Mouse (Mus musculus) limb, embryonic 13.5 days (tissue): Measurements from ENCODE around the gene Slc51b. TPM values are rescaled to one million over a fixed set of nuclear protein-coding genes. Genes with fewer than 3 reads are reported as not detected.

Experiments
- ATAC-seq: fragments of 200-750 bp; cut with Nextera tagmentation; 2 replicates; pipeline ENCODE4 v1.8.0; 2017; ENCODE audit warnings: low read depth, moderate number of reproducible peaks, moderate TSS enrichment; ENCODE audit not compliant: low FRiP score
- H3K27ac ChIP-seq: fragments of 300-500 bp; sonication (generic); 2 replicates; pipeline ENCODE4 v1.5.1; 2015; ENCODE audit warnings: inconsistent platforms, mild to moderate bottlenecking, moderate library complexity
- H3K27me3 ChIP-seq: fragments of 300-500 bp; sonication (generic); 2 replicates; pipeline ENCODE4 v1.6.1; 2015; ENCODE audit warnings: mild to moderate bottlenecking, inconsistent platforms
- H3K36me3 ChIP-seq: fragments of 300-500 bp; sonication (generic); 2 replicates; pipeline ENCODE4 v1.6.1; 2015; ENCODE audit warnings: inconsistent platforms, mild to moderate bottlenecking, moderate library complexity
- H3K4me1 ChIP-seq: fragments of 300-500 bp; sonication (generic); 2 replicates; pipeline ENCODE4 v1.6.1; 2015; ENCODE audit warnings: inconsistent platforms
- H3K4me2 ChIP-seq: fragments of 300-500 bp; sonication (generic); replicated peaks from 2 replicates; pipeline ENCODE4 v1.6.1; 2015; ENCODE audit warnings: inconsistent platforms, mild to moderate bottlenecking, moderate library complexity
- H3K4me3 ChIP-seq: fragments of 300-500 bp; sonication (generic); 2 replicates; pipeline ENCODE4 v1.5.1; 2015; ENCODE audit warnings: moderate library complexity, mild to moderate bottlenecking, inconsistent platforms
- H3K9ac ChIP-seq: fragments of 300-500 bp; sonication (generic); 2 replicates; pipeline ENCODE4 v1.6.1; 2015; ENCODE audit warnings: mild to moderate bottlenecking, inconsistent platforms
- H3K9me3 ChIP-seq: fragments of 300-500 bp; sonication (generic); 2 replicates; pipeline ENCODE4 v1.6.1; 2016; ENCODE audit warnings: inconsistent platforms
- WGBS: fragments of 180-500 bp; shearing (Covaris S2); methylation state at CpG from one replicate; pipeline ENCODE4 v1.1.7; 2015; 5-methylcytosine and 5-hydroxymethylcytosine counted together
- polyA plus RNA-seq: library from polyadenylated mRNA; unstranded; fragments of >200 nt; fragmentation: Nextera tagmentation; extraction: Ambion mirVana; gene quantifications from 2 replicates; pipeline ENCODE4 v1.2.1, GENCODE M21; 2015

Gene Slc51b
- polyA plus RNA-seq, 1 experiment from 2014 or later = not detected

DNA sequence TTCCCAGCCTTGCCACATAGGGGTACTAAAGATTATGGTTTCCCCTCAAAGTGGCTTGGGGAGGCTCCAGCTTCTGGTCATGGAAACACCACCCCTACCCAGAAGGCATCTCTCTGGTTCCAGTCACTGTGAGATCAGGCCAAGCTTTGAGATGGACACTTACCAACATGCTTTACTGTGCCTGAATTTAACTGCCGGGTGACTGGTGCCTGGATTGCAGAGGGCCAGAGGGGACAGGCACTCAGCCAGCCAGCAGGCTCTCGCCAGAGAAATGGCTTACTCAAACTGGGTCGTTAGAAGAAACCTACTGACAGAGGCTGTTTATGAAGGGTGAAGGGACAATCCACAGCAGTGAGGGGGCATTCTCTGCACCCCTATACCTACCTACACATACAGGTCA, 38.5 kb downstream of the Slc51b start:
- WGBS = 19% methylated on average over 3 of the region's 3 CpGs
- Histone ChIP-seq H3K4me3 (no peak overlapping the region), H3K27me3 (peaks cover 12% of the 10 kb centered on the region), H3K9ac (no peak overlapping the region), H3K27ac (no peak overlapping the region), H3K9me3 (no peaks in the 10 kb centered on the region), H3K4me2 (no peak overlapping the region), H3K4me1 (no peaks in the 10 kb centered on the region), H3K36me3 (no peaks in the 10 kb centered on the region)
- ATAC-seq = no peak

DNA sequence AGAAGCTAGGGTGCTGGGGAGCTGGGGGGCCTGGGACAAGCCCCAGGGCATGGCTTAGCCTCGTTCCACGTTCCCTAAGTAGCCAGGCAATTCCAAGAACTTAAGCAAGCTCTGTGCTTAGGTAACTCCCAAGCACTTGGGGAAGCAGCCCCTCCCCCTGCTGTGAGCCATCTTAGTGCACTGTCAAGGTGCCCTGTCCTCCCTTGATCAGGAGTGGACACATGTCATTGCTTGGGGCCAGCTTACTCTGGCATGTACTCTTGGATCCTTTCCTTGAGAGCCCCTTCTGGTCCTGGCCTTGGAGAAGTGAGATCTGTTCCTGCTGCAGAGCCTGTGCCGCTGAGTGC, 40.0 kb downstream of the Slc51b start:
- no peaks in the 10 kb centered on the region for H3K27me3 ChIP-seq
- H3K9ac ChIP-seq = no peak overlapping the region
- H3K4me3 ChIP-seq = no peak overlapping the region
- WGBS = 58% methylated on average over 3 of the region's 3 CpGs
- peaks cover 3% of the 10 kb centered on the region; the same call in 1 of the 2 replicates for H3K36me3 ChIP-seq
- H3K4me1 ChIP-seq = no peaks in the 10 kb centered on the region
- H3K4me2 ChIP-seq = no peak overlapping the region
- no peak overlapping the region for H3K27ac ChIP-seq
- ATAC-seq = no peak
- no peaks in the 10 kb centered on the region for H3K9me3 ChIP-seq

DNA sequence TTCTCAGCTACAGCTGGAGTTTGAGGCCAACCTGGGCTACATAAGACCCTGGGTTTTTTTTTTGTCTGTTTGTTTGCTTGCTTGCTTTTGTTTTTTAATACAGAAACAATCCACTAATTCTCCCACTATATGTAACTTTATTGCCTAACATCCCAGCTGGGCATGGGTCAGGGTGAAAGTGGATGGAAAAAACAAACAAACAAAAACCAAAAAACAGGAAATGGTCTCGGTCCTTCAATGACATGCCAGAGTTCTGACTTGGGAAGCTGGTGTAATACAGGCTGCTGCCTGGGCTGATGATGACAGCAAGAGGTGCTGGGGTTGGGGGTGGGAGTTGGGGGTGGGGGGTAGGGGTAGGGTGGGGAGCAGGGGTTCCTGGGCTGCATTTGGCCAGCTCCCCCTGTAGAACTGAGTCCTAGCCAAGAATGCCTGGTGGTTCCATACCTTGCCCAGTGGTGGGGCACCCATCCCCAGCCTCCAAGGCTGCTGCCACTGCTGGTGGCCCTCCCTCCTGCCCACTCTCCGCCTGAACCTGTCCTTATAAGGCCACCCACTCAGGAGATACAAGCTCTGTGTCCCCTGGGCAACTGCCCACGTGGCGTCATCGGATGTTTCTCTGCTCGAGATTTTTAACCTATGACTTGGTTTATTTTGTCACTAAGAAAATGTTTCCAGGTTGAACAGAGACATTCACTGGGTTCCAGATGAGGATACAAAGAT, 40.6 kb downstream of the Slc51b start:
- no peak overlapping the region for H3K4me2 ChIP-seq
- no peak overlapping the region for H3K4me3 ChIP-seq
- H3K36me3 ChIP-seq = peaks cover 8% of the 10 kb centered on the region; the same call in 1 of the 2 replicates
- H3K9me3 ChIP-seq = no peaks in the 10 kb centered on the region
- no peak overlapping the region for H3K9ac ChIP-seq
- H3K27ac ChIP-seq = no peak overlapping the region
- no peaks in the 10 kb centered on the region for H3K4me1 ChIP-seq
- WGBS = 72% methylated on average over 6 of the region's 6 CpGs
- H3K27me3 ChIP-seq = no peaks in the 10 kb centered on the region
- ATAC-seq = no peak

DNA sequence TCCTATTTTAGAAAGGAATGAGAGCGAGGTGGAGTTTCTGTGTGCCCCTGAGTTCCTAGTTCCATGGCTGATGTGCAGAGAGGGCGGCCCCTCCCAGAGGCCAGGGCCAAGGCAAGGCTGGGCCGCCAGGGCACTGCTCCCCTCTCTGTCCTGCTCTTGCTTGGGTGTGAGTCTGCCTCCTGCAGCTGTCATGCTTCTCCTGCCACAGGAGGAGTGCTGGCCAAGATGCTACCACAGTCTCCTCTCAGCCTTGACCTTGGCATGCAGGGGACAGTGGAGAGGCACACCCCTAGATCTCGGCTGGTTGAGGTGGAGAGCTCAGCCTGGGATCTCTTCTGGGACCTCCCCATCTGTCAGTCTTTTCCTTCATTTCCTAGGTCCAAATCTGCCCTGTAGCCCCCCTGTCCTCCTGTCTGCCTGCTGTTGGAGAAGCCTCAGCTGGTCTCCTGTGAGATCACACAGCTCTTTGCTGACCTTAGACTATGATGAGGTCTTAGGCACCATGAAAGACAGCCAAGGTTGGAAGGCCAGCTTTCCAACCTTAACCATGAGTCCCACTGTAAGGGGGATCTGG, 41.7 kb downstream of the Slc51b start:
- 74% methylated on average over 4 of the region's 4 CpGs for WGBS
- ATAC-seq = no peak
- H3K9me3 ChIP-seq = no peaks in the 10 kb centered on the region
- H3K36me3 ChIP-seq = peaks cover 12% of the 10 kb centered on the region; the same call in 1 of the 2 replicates
- no peaks in the 10 kb centered on the region for H3K4me1 ChIP-seq
- H3K4me2 ChIP-seq = no peak overlapping the region
- no peaks in the 10 kb centered on the region for H3K27me3 ChIP-seq
- no peak overlapping the region for H3K27ac ChIP-seq
- H3K9ac ChIP-seq = no peak overlapping the region
- H3K4me3 ChIP-seq = no peak overlapping the region

DNA sequence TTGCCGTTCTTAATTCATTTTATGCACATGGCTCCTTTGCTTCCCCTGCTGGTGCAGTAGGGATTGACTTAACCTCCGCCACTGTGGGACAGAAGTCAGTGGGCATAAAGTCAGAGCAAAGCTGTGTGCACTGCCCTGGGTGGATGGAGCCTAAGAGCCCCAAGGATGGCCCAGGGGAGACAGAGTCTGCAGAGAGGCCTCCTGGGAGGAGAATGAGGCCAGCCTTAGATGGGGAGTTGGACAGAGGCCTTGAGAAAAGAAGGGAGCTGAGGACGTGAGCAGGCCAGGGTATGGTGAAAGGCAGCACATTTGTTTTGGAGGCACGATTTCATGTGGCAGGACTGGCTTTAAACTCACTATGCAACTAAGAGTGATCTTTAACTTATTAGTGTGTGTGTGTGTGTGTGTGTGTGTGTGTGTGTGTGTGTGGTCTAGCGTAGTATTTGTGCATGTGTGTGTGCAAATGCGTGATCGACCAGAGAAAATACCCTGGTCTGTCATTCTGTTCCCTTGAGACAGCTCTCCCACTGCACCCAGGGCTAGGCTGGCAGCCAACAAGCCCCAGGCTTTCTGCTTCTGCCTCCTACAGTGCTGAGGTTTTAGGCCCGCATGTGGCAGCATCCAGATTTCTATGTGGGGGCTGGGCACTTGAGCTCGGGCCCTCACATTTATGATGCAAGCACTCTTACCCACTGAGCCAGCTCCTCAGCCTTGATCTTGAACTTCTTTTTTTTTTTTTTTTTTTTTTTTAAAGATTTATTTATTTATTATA, 47.4 kb downstream of the Slc51b start:
- no peak overlapping the region for H3K4me3 ChIP-seq
- H3K9ac ChIP-seq = peak overlapping the region; percentile 31; the same call in 1 of the 2 replicates
- no peak overlapping the region for H3K27ac ChIP-seq
- no peaks in the 10 kb centered on the region for H3K9me3 ChIP-seq
- WGBS = 72% methylated on average over 8 of the region's 9 CpGs
- no peak for ATAC-seq
- no peaks in the 10 kb centered on the region for H3K27me3 ChIP-seq
- H3K4me2 ChIP-seq = no peak overlapping the region
- peaks cover 24% of the 10 kb centered on the region for H3K36me3 ChIP-seq
- H3K4me1 ChIP-seq = no peaks in the 10 kb centered on the region

DNA sequence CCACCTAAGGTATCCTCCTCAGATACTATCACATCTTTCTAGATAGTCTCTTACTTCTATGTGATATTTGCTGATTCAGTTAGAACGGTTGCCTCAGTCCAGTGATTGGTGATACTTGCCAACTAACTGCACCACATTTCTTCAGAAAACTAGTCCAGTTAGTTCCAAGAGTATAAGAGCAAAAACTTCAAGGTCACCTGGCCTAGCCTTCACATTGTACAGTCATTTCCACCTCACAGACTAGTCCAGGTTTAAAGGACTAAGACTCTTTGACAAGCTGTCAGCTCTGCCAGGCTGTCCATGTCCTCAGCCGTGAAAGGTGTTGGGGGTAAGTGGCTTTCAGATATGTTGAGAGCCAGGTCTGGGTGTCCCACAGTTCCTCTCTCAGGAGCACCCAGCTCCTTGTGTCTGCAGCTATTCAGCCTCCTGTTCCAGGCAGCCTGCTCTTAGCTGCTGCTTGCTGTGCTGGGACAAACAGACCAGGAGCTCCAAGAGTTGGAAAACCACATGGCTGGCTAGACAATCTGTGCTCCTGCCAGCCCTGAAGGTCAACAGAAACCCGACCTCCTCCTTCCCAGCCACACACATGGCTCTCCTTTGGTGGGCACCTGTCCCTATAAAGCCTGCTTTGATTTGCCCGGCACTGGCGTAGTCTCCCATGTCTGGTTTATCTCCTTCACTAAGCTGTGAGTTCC, 48.1 kb downstream of the Slc51b start:
- no peak overlapping the region for H3K27ac ChIP-seq

DNA sequence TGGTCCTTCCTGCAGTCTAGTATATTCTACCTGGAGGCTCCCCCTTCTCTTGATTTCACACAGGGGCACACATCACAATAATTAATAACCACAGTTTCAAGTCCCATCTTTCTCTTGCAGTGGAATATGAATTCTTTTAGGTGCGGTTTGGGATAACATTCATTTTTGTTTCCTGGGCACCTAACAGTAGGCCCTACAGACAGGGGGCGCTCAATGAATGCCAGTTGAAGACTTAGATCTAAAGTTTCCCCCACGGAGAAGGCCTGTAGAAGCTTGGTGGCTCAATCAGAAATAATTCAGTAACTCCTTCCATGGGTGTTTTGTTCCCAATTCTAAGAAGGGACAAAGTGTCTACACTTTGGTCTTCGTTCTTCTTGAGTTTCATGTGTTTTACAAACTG, 50.3 kb downstream of the Slc51b start:
- 74% methylated on average over 4 of the region's 4 CpGs for WGBS
- Histone ChIP-seq H3K27me3 (no peaks in the 10 kb centered on the region), H3K4me3 (no peak overlapping the region), H3K36me3 (peaks cover 19% of the 10 kb centered on the region), H3K4me2 (no peak overlapping the region), H3K27ac (no peak overlapping the region), H3K4me1 (no peaks in the 10 kb centered on the region), H3K9me3 (no peaks in the 10 kb centered on the region), H3K9ac (no peak overlapping the region)
- ATAC-seq = no peak

More for the DNA sequence above, 48.1 kb downstream of the Slc51b start:
- H3K36me3 ChIP-seq = peaks cover 24% of the 10 kb centered on the region
- no peaks in the 10 kb centered on the region for H3K9me3 ChIP-seq
- H3K9ac ChIP-seq = peak overlapping the region; percentile 31; the same call in 1 of the 2 replicates
- no peak overlapping the region for H3K4me3 ChIP-seq
- H3K4me2 ChIP-seq = no peak overlapping the region
- 52% methylated on average over 5 of the region's 5 CpGs for WGBS
- H3K4me1 ChIP-seq = no peaks in the 10 kb centered on the region
- H3K27me3 ChIP-seq = no peaks in the 10 kb centered on the region
- ATAC-seq = no peak

DNA sequence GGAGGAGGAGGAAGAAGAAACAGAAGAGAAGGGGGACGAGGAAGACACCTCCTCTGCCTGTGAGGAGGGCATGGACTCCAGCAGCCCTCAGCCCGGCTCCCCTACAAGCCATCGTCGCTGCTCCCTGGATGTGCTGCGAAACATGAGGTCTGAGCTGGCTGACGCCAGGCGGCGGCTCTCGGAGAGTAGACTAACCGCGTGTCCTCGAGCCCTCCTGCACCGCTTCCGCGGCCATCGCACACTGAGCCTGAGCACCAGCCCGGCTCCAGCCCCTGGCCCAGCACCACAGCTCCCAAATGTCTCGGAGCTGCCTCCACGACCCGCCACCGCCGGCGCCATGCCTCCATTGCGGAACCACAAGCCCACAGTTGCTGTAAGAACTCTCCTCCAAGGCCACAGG, 51.0 kb downstream of the Slc51b start:
- no peak overlapping the region for H3K4me2 ChIP-seq
- no peaks in the 10 kb centered on the region for H3K9me3 ChIP-seq
- no peaks in the 10 kb centered on the region for H3K27me3 ChIP-seq
- H3K4me1 ChIP-seq = no peaks in the 10 kb centered on the region
- no peak for ATAC-seq
- H3K4me3 ChIP-seq = no peak overlapping the region
- no peak overlapping the region for H3K27ac ChIP-seq
- no peak overlapping the region for H3K9ac ChIP-seq
- peaks cover 12% of the 10 kb centered on the region for H3K36me3 ChIP-seq
- WGBS = 78% methylated on average over 24 of the region's 24 CpGs

DNA sequence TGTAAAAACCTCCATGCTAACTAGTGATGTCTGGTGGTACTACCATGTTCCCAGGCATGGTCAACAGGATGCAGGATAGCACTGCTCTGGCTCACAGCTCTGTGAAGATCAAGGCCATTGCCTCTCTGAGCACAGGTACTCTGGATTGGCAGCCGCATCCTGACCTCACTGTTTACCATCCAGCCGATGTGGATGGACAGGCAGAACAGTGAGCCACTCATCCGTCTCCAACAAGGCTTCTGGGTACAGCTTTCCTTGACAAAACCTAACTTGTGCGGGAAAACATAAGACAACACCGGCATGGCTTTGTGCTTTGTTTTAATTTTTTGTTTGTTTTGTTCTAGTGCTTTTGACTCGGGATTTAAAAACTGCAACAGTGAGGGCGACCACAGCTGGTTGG, 57.0 kb downstream of the Slc51b start:
- WGBS = 92% methylated on average over 7 of the region's 7 CpGs
- Histone ChIP-seq H3K9ac (no peak overlapping the region), H3K36me3 (peaks cover 24% of the 10 kb centered on the region), H3K27me3 (no peaks in the 10 kb centered on the region), H3K27ac (no peak overlapping the region), H3K4me2 (no peak overlapping the region), H3K9me3 (no peaks in the 10 kb centered on the region), H3K4me1 (no peaks in the 10 kb centered on the region), H3K4me3 (no peak overlapping the region)
- ATAC-seq = no peak

DNA sequence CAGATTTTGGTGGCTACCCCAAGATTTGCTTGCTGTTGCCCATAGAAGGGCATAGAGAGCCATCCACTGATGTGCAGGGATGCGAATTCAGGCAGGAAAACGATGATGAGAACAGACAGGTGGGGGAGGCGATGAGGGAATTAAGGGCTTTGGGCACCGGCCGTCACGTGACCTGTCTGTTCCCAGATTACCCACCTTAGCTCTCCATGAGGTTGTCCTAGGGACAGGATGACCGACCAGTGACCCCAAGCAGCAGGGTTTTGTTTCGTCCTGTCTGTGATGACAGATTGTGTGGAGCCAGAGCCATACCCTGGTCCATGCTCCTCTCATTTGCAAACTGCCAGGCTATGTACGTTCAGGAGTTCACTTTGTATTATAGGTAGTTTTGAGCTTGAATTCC, 59.1 kb downstream of the Slc51b start:
- 58% methylated on average over 9 of the region's 9 CpGs for WGBS
- H3K4me2 ChIP-seq = no peak overlapping the region
- no peak overlapping the region for H3K9ac ChIP-seq
- no peaks in the 10 kb centered on the region for H3K4me1 ChIP-seq
- H3K9me3 ChIP-seq = no peaks in the 10 kb centered on the region
- no peaks in the 10 kb centered on the region for H3K27me3 ChIP-seq
- no peak overlapping the region for H3K4me3 ChIP-seq
- H3K27ac ChIP-seq = no peak overlapping the region
- ATAC-seq = no peak
- peaks cover 42% of the 10 kb centered on the region for H3K36me3 ChIP-seq
